Comparison of ENCODE assay signal across 9 mouse cellular contexts in genomic region chr17:31019505-31019904, GRCm38 (mm10). TPM values are rescaled to one million over a fixed set of nuclear protein-coding genes. Genes with fewer than 3 reads are reported as not detected.
DNase-seq lines count a peak whose midpoint lies in the region; ATAC-seq and TF ChIP-seq lines count a peak whose summit lies in the region.
"Had no signal": no experiment of that assay in that cellular context is flagged by ENCODE, and none has a peak within 500 bp of the region (broad histone marks: within the 10 kb centered on the region; RNA-seq: fewer than 3 reads in every experiment).

No protein-coding gene starts in this region.

- no peak for ATAC-seq in heart, embryonic 12.5 days (ENCODE audit: insufficient number of reproducible peaks, low FRiP score)
- peak; percentile 62; the same call in 1 of the 2 replicates for ATAC-seq in frontal cortex, adult (ENCODE audit: low TSS enrichment)
- ATAC-seq in monocyte, adult 5-6 weeks (replicated peaks; ENCODE audit: insufficient number of reproducible peaks, low FRiP score, low TSS enrichment, poor library complexity, severe bottlenecking) = 0 out of 2 replicates have a peak, but pooled peaks have one; percentile 33

- H3K4me2 ChIP-seq in heart, embryonic 12.5 days = no peak overlapping the region
- H3K4me2 ChIP-seq: liver, embryonic 15.5 days had no signal

- 7% methylated on average over 2 of the region's 2 CpGs for WGBS in heart, embryonic 12.5 days

- no peak overlapping the region for H3K4me3 ChIP-seq in heart, embryonic 12.5 days
- H3K4me3 ChIP-seq in E14TG2a.4 (replicated peaks; ENCODE audit: low read length) = no peak overlapping the region
- H3K4me3 ChIP-seq: liver, embryonic 15.5 days had no signal

- peaks cover 14% of the 10 kb centered on the region for H3K4me1 ChIP-seq in heart, embryonic 12.5 days (replicated peaks)
- peaks cover 18% of the 10 kb centered on the region for H3K4me1 ChIP-seq in E14TG2a.4 (replicated peaks; ENCODE audit: low read depth, low read length)

- no peak overlapping the region for H3K27ac ChIP-seq in heart, embryonic 12.5 days (ENCODE audit: poor library complexity, severe bottlenecking)
- H3K27ac ChIP-seq: liver, embryonic 15.5 days had no signal

- H3K9ac ChIP-seq in heart, embryonic 12.5 days = no peak overlapping the region
- H3K9ac ChIP-seq: liver, embryonic 15.5 days had no signal

- H3K36me3 ChIP-seq in heart, embryonic 12.5 days = no peaks in the 10 kb centered on the region
- H3K36me3 ChIP-seq in E14TG2a.4 (ENCODE audit: insufficient read depth, low read length) = no peaks in the 10 kb centered on the region
- H3K36me3 ChIP-seq: liver, embryonic 15.5 days had no signal

- peak; percentile 91 for TF ChIP-seq CTCF in E14TG2a.4 (conservative IDR thresholded peaks at IDR 0.05; ENCODE audit: low read length)

- no peaks in the 10 kb centered on the region for H3K27me3 ChIP-seq in heart, embryonic 12.5 days (replicated peaks)
- peaks cover 15% of the 10 kb centered on the region for H3K27me3 ChIP-seq in E14TG2a.4 (ENCODE audit: insufficient read depth, low read length)
- H3K27me3 ChIP-seq: liver, embryonic 15.5 days had no signal

- 0 out of 2 replicates have a peak, but pooled peaks cover 14% of the 10 kb centered on the region for H3K9me3 ChIP-seq in heart, embryonic 12.5 days (replicated peaks)
- H3K9me3 ChIP-seq in E14TG2a.4 (ENCODE audit: low read length) = peaks cover 9% of the 10 kb centered on the region; the same call in 1 of the 2 replicates
- H3K9me3 ChIP-seq: liver, embryonic 15.5 days had no signal

- DNase-seq in heart, adult 18-20 months = peak; percentile 62 to 78
- DNase-seq in c-Kit-positive CD71-negative TER-119-negative erythroid progenitor cells, embryonic 14.5 days (ENCODE audit: low read depth) = peak; percentile 73
- DNase-seq in layer of hippocampus, postnatal 36 days = peak; percentile 42 to 65
- peak; percentile 36 for DNase-seq in testis, postnatal 14 days (ENCODE audit: low spot score)

RNA-seq across cellular contexts. Expression of gene Abcg1, which starts 38.0 kb away (rescaled TPM):
- total RNA-seq in heart, adult 18-20 months (2021) = 1 to 10 TPM; 7.9 to 8.9 TPM
- polyA plus RNA-seq in heart, embryonic 12.5 days (2016; fragmentation: Nextera tagmentation; extraction: Ambion mirVana) = 5.5 and 6.6 TPM in 2 replicates
- 10 to 100 TPM; 69.6 to 73.1 TPM for total RNA-seq in layer of hippocampus, postnatal 36 days (2021)
- 67.2 to 83.6 TPM (median 68.0 TPM) in 3 replicates for total RNA-seq in monocyte, adult 5-6 weeks (2017)
